Mouse (Mus musculus): ENCODE measurements around the gene Gm44973.

- TF ChIP-seq CTCF (IDR thresholded peaks at IDR 0.05), result no peak
- TF ChIP-seq POLR2A (IDR thresholded peaks at IDR 0.05; ENCODE audit: insufficient read depth, low read depth, low read length), result no peak; the same call in 1 of the 2 replicates
Measured at GRCm38 (mm10) chr7:5051193-5052192, 36.2 kb downstream of the Gm44973 start, which contains the start of gene Zfp580.
